Mouse (Mus musculus): ENCODE measurements at regions not wholly inside any gene's neighbourhood (a gene's known extent, or its start where the extent isn't known, plus 50 kb on each side); places are given as distances from the start of the nearest gene placed in this dataset.

- 28% methylated on average over 5 of the region's 5 CpGs for WGBS
- TF ChIP-seq CTCF (IDR thresholded peaks at IDR 0.05; ENCODE audit: low read depth) = no peak
- H3K36me3 ChIP-seq (ENCODE audit: insufficient read depth) = no peaks in the 10 kb centered on the region
- no peak overlapping the region for H3K4me2 ChIP-seq (ENCODE audit: low read depth)
- H3K4me3 ChIP-seq (ENCODE audit: low read depth, low read length) = no peak overlapping the region
- H3K9me3 ChIP-seq (ENCODE audit: low read length) = no peaks in the 10 kb centered on the region
- H3K4me1 ChIP-seq (ENCODE audit: insufficient read depth) = no peaks in the 10 kb centered on the region
- no peak for DNase-seq
- no peak overlapping the region for H3K9ac ChIP-seq
- no peak overlapping the region for H3K27ac ChIP-seq (ENCODE audit: low read depth, low read length)
- no peaks in the 10 kb centered on the region for H3K27me3 ChIP-seq (ENCODE audit: insufficient read depth, low read length)
- no peak for ATAC-seq
Measured at GRCm38 (mm10) chr8:60167716-60168272, 335.2 kb downstream of the Gm10283 start.
